Mouse (Mus musculus) ES-E14 (cell line): ENCODE results near the gene Slc13a4. TPM values are rescaled to one million over a fixed set of nuclear protein-coding genes. Genes with fewer than 3 reads are reported as not detected.

Experiments used
- DNase-seq: peaks from one replicate; pipeline ENCODE4 v3.0.0-alpha.2; 2013; ENCODE audit warnings: low read depth, low spot score
- H3K27ac ChIP-seq: 2 replicates; pipeline ENCODE4 v1.5.1; 2012; ENCODE audit warnings: low read depth, mild to moderate bottlenecking, low read length, moderate library complexity, mixed read lengths; ENCODE audit not compliant: poor library complexity, insufficient read depth, severe bottlenecking
- H3K36me3 ChIP-seq: 2 replicates; pipeline ENCODE4 v1.6.1; 2012; ENCODE audit warnings: mild to moderate bottlenecking, low read length, moderate library complexity, mixed read lengths; ENCODE audit not compliant: control insufficient read depth, poor library complexity, insufficient read depth, severe bottlenecking
- H3K4me1 ChIP-seq, 2 experiments: fragments of 150-350 bp in 1 of 2; sonication (generic) in 1 of 2; 2 replicates each; pipeline ENCODE4 v1.6.1; 2012; ENCODE audit warnings: low read length in 2 of 2, mild to moderate bottlenecking in 1 of 2, mixed read lengths in 1 of 2; ENCODE audit not compliant: control insufficient read depth in 2 of 2, insufficient read depth in 2 of 2, poor library complexity in 1 of 2
- H3K4me3 ChIP-seq, 2 experiments: fragments of 150-350 bp in 1 of 2; sonication (generic) in 1 of 2; 2 replicates each; pipeline ENCODE4 v1.5.1; 2012; ENCODE audit warnings: low read length in 2 of 2, low read depth in 1 of 2, mild to moderate bottlenecking in 1 of 2, mixed read lengths in 1 of 2; ENCODE audit not compliant: insufficient read depth in 1 of 2, poor library complexity in 1 of 2, severe bottlenecking in 1 of 2
- H3K9ac ChIP-seq: 2 replicates; pipeline ENCODE4 v1.6.1; 2012; ENCODE audit warnings: low read depth, mild to moderate bottlenecking, low read length, mixed read lengths; ENCODE audit not compliant: poor library complexity, insufficient read depth, severe bottlenecking
- H3K9me3 ChIP-seq: fragments of 150-350 bp; sonication (generic); 2 replicates; pipeline ENCODE4 v1.6.1; 2012; ENCODE audit warnings: low read depth, mild to moderate bottlenecking, low read length; ENCODE audit not compliant: control insufficient read depth, insufficient read depth
- CHD2 ChIP-seq: IDR thresholded peaks from 2 replicates; pipeline ENCODE4 v1.6.1; 2014; ENCODE audit warnings: mild to moderate bottlenecking, low read depth, low read length, inconsistent platforms
- HCFC1 ChIP-seq: IDR thresholded peaks from 2 replicates; pipeline ENCODE4 v1.6.1; 2012; ENCODE audit warnings: low read length, inconsistent platforms, borderline replicate concordance; ENCODE audit not compliant: insufficient read depth
- MAFK ChIP-seq: IDR thresholded peaks from 2 replicates; pipeline ENCODE4 v1.6.1; 2014; ENCODE audit warnings: mild to moderate bottlenecking, low read depth, low read length, inconsistent platforms; ENCODE audit not compliant: insufficient read depth
- ZC3H11A ChIP-seq: IDR thresholded peaks from 2 replicates; pipeline ENCODE4 v1.6.1; 2012; ENCODE audit warnings: low read depth, mild to moderate bottlenecking, inconsistent platforms, low read length, borderline replicate concordance
- ZNF384 ChIP-seq: IDR thresholded peaks from 2 replicates; pipeline ENCODE4 v1.6.1; 2012; ENCODE audit warnings: low read depth, low read length, inconsistent platforms
- in situ Hi-C, 2 experiments: fragments of 600-800 bp; cut with MboI; formaldehyde crosslinking; loops; one replicate each; pipeline ENCODE4 v1.15.1; 2025; ENCODE audit warnings: low sequenced_read_pairs in 2 of 2, inconsistent platforms in 1 of 2; ENCODE audit not compliant: unreplicated experiment in 2 of 2
- total RNA-seq: library from RNA; depleted of rRNA; stranded (reverse); fragments of 300-350 nt; gene quantifications from 2 replicates; pipeline ENCODE4 v1.2.3, GENCODE M21; 2012

Gene Slc13a4
- total RNA-seq, 1 experiment = 1.5 TPM

DNA sequence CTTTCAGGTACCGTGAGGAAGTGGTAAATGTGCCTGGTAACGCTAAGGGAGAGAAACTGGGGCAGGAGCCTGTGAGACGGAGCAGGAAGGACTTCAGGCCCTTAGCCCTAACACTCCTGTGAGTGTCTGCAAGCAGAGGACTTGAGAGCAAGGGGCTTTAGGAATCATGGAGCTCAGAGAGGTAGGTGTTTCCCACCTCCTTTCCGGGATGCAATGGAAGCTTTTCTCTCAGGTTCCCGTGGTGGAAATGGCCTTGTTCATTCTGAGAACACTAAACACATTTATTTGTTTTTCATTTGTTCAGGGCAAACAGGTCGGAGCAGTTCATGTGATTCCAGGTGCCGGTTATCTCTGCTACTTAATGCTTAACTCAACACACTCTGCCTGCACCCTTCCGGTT is 29.9 kb upstream of the Slc13a4 start:
- in situ Hi-C loops = no loop called here
- Histone ChIP-seq H3K36me3 (no peaks in the 10 kb centered on the region), H3K4me1 (peaks cover 0 to 2% of the 10 kb centered on the region in 2 experiments; a peak in 2 of 4 replicates), H3K9ac (no peak overlapping the region), H3K9me3 (no peaks in the 10 kb centered on the region), H3K27ac (no peak overlapping the region), H3K4me3 (no peak overlapping the region)
- TF ChIP-seq ZC3H11A (no peak), ZNF384 (no peak), HCFC1 (no peak), CHD2 (no peak)
- DNase-seq = no peak

DNA sequence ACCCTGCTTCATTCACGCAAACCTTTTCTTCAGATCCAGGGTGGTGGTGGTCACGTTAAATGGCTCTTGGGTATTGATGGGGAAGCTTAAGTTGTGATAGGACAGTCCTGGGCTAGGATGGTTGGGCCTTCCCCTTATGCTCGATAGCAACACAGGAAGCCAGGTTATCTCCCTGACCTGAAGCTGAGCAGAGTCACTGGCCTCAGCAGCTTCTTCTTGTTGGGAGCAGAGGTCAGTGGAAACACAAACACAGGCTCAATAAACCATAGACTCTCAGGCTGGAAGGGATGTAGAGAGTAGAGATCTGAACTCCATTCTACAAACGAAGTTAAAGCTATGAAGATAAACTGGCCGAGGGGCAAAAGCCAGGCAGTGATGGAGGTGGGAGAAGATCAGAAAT is 27.5 kb upstream of the Slc13a4 start:
- no peaks in the 10 kb centered on the region for H3K9me3 ChIP-seq
- no peak overlapping the region for H3K27ac ChIP-seq
- DNase-seq = no peak
- H3K9ac ChIP-seq = no peak overlapping the region
- peaks cover 0 to 4% of the 10 kb centered on the region in 2 experiments; a peak in 2 of 4 replicates for H3K4me1 ChIP-seq
- TF ChIP-seq ZC3H11A (no peak), CHD2 (no peak), ZNF384 (no peak), MAFK (no peak), HCFC1 (no peak)
- in situ Hi-C loops = no loop called here
- H3K4me3 ChIP-seq = no peak overlapping the region
- no peaks in the 10 kb centered on the region for H3K36me3 ChIP-seq

DNA sequence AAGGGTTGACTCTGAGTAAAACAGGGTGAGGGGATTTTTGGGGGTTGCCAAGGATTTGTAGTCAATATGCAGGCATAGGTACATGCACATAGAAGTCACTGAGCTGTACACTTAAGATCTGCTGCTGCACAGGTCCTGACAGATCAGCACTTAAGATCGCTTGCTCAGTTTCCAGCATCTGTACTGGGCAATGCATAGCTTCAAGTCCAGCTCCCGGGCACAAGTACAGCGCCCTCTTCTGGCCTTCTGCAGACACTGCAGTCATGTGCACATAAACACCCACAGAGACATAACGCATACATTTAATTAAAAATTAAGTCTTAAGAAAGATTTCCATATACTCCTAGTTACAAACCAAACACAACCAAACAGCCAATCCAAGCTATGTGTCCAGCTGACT is 26.3 kb upstream of the Slc13a4 start:
- no peaks in the 10 kb centered on the region for H3K9me3 ChIP-seq
- H3K9ac ChIP-seq = no peak overlapping the region
- H3K4me3 ChIP-seq = no peak overlapping the region
- DNase-seq = no peak
- TF ChIP-seq MAFK (no peak), ZNF384 (no peak), HCFC1 (no peak), CHD2 (no peak), ZC3H11A (no peak)
- H3K36me3 ChIP-seq = no peaks in the 10 kb centered on the region
- in situ Hi-C loops = no loop called here
- H3K4me1 ChIP-seq = peaks cover 2 to 4% of the 10 kb centered on the region in 2 experiments; a peak in 2 of 4 replicates
- H3K27ac ChIP-seq = no peak overlapping the region

DNA sequence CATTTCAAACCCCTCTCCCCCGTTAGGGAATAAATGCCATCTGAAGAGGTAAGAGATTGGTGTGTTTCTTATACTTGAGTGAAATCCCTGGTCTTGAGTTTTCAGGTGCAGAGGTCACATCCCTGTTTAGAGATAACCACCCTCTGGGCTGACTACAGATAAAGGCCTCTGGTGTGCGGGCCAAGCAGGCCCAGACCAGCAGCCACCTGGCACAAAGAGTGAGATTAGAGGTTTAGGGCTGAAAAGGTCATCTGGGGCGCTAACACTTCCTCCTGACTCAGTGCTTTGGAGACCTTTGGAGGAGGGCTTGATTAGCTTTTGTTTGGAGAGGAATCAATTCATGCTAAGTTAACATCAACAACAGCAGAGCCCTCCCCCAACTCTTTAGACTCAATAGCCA is 25.7 kb upstream of the Slc13a4 start:
- Histone ChIP-seq H3K27ac (no peak overlapping the region), H3K4me3 (no peak overlapping the region), H3K4me1 (peaks cover 2 to 4% of the 10 kb centered on the region in 2 experiments; a peak in 2 of 4 replicates), H3K36me3 (no peaks in the 10 kb centered on the region), H3K9me3 (no peaks in the 10 kb centered on the region), H3K9ac (no peak overlapping the region)
- no peak for DNase-seq
- no peak for TF ChIP-seq ZNF384
- in situ Hi-C loops = no loop called here

DNA sequence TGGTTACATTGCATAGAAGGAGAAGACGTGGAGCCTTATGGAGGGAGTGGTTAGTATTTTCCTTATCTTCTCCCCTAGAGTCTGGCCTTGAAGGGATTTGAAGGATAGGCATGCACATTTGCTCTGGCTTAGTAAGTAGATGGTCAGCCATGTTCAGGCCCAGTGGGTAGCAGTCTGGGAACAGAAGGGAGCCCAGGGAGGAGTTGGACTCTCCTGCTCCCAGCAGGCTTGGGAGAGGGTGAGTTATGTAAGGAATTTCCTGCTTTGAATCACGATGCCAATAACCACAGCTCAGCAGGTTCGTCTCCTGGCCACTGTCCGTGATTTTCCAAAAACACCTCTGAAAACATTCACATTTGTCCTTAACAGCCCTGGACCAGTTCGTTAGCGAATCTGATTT is 22.9 kb upstream of the Slc13a4 start:
- DNase-seq = no peak
- TF ChIP-seq MAFK (no peak), ZC3H11A (no peak), CHD2 (no peak), ZNF384 (no peak), HCFC1 (no peak)
- Histone ChIP-seq H3K9me3 (no peaks in the 10 kb centered on the region), H3K4me1 (0 out of 4 replicates have a peak, but pooled peaks cover 2% of the 10 kb centered on the region in 2 experiments), H3K36me3 (no peaks in the 10 kb centered on the region), H3K27ac (no peak overlapping the region), H3K4me3 (no peak overlapping the region), H3K9ac (no peak overlapping the region)
- in situ Hi-C loops = no loop called here
